Mouse (Mus musculus) liver, embryonic 14.5 days (tissue): ENCODE measurements around the gene Dmac2.

Experiments used
- CTCF ChIP-seq: IDR thresholded peaks from 2 replicates; pipeline ENCODE4 v1.5.1; 2016; ENCODE audit warnings: antibody characterized with exemption, low read depth, control low read depth
- EP300 ChIP-seq: IDR thresholded peaks from 2 replicates; pipeline ENCODE4 v1.6.1; 2016; ENCODE audit warnings: antibody characterized with exemption, low read depth

DNA sequence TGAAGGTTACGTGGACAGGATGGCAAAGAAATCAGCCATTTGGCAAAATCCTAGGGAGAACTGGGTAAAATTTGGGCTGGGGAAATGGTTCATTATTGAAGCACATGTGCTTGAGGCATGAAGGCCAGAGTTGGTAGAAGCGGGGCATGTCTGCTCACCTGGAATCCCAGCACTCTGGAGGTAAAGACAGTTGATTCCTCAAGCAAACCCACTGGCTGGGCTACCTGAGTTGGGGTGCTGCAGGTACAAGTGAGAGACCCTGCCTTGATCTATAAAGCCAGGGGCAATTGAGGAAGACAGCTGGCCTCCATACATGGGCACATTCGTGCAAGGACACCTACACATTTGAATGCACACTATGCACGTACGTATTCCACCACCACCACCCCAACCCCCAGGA, 887 bp downstream of the Dmac2 start:
- TF ChIP-seq CTCF (no peak), EP300 (no peak)
